Mouse (Mus musculus) lung, adult 2 months (tissue): ENCODE data around the gene Smarcad1.

Source experiments
- CTCF ChIP-seq: fragments of 200-500 bp; IDR thresholded peaks from 2 replicates; pipeline ENCODE4 v1.5.1; 2011; ENCODE audit warnings: mild to moderate bottlenecking, low read length, control low read depth; ENCODE audit not compliant: insufficient read depth
- POLR2A ChIP-seq: fragments of 200-500 bp; IDR thresholded peaks from 2 replicates; pipeline ENCODE4 v1.6.1; 2011; ENCODE audit warnings: low read depth, mild to moderate bottlenecking, control low read depth, low read length, borderline replicate concordance; ENCODE audit errors: extremely low read depth

DNA sequence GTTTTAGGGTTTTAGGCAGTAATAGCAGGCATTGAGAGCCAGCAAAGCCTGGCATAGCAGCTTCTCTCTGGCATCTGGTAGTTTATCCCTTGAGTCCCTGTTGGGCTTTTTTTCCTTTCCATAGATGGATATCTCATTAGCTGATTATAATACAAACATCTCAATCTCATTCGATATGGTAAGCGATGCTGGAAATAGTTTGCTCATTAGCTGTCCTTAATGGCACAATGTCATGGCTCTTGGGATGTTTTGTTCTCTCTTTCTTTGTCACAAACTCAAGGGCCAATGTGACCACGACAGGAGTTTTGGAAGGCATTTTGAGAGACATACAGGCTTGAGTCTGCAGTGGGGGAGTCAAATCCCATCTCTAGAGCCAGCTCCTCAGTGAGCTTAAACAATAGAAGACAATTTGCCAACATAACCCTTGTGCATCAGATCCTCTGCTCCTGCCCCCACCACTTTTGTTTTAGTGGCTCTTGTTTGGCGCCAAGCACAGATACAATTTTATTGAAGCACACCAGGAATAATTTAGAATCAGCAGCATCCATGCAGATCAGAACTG, 117.1 kb downstream of the Smarcad1 start:
- TF ChIP-seq CTCF (no peak), POLR2A (no peak)
